Mouse (Mus musculus) MEL (cell line): ENCODE data around the gene Ddn. TPM values are rescaled to one million over a fixed set of nuclear protein-coding genes. Genes with fewer than 3 reads are reported as not detected.
"Not testable (repeated sequence)": the region's sequence is repeated elsewhere in the genome, so short reads cannot be mapped to it uniquely, and the experiment has no call there.

Experiments used
- DNase-seq: peaks from one replicate; pipeline ENCODE4 v3.0.0; 2011; ENCODE audit warnings: low read depth, low spot score
- H3K27ac ChIP-seq: 2 replicates; pipeline ENCODE4 v1.5.1; 2012; ENCODE audit warnings: low read depth, mild to moderate bottlenecking, control low read depth, low read length, moderate library complexity; ENCODE audit not compliant: control insufficient read depth
- H3K27me3 ChIP-seq, 2 experiments: fragments of 150-350 bp in 1 of 2; sonication (generic) in 1 of 2; 2 replicates each; pipeline ENCODE4 v1.6.1; 2012; ENCODE audit warnings: low read length in 2 of 2, mild to moderate bottlenecking in 2 of 2, improper control_type of control experiment in 1 of 2, moderate library complexity in 1 of 2; ENCODE audit not compliant: insufficient read depth in 2 of 2, control insufficient read depth in 1 of 2
- H3K36me3 ChIP-seq, 2 experiments: 2 replicates each; pipeline ENCODE4 v1.6.1; 2012 to 2014; ENCODE audit warnings: low read length in 2 of 2, improper control_type of control experiment in 1 of 2, inconsistent platforms in 1 of 2, mild to moderate bottlenecking in 1 of 2; ENCODE audit not compliant: insufficient read depth in 2 of 2, control insufficient read depth in 1 of 2
- H3K4me1 ChIP-seq, 2 experiments: fragments of 150-350 bp in 1 of 2; sonication (generic) in 1 of 2; 2 replicates each; pipeline ENCODE4 v1.6.1; 2012; ENCODE audit warnings: low read length in 2 of 2, improper control_type of control experiment in 1 of 2, mild to moderate bottlenecking in 1 of 2; ENCODE audit not compliant: insufficient read depth in 2 of 2, control insufficient read depth in 1 of 2
- H3K4me3 ChIP-seq, 2 experiments: fragments of 150-350 bp in 1 of 2; sonication (generic) in 1 of 2; 2 replicates each; pipeline ENCODE4 v1.5.1; 2012; ENCODE audit warnings: low read depth in 2 of 2, low read length in 2 of 2, mild to moderate bottlenecking in 2 of 2, moderate library complexity in 2 of 2, control low read depth in 1 of 2, improper control_type of control experiment in 1 of 2; ENCODE audit not compliant: control insufficient read depth in 1 of 2, insufficient read depth in 1 of 2
- H3K79me2 ChIP-seq: 2 replicates; pipeline ENCODE4 v1.6.1; 2012; ENCODE audit warnings: mild to moderate bottlenecking, low read length, moderate library complexity; ENCODE audit not compliant: control insufficient read depth, poor library complexity, insufficient read depth
- H3K9ac ChIP-seq: 2 replicates; pipeline ENCODE4 v1.6.1; 2012; ENCODE audit warnings: low read depth, mild to moderate bottlenecking, control low read depth, low read length, moderate library complexity; ENCODE audit not compliant: control insufficient read depth, poor library complexity, severe bottlenecking
- H3K9me3 ChIP-seq: fragments of 150-350 bp; sonication (generic); replicated peaks from 2 replicates; pipeline ENCODE4 v1.6.1; 2012; ENCODE audit warnings: mild to moderate bottlenecking, low read length, improper control_type of control experiment, moderate library complexity; ENCODE audit not compliant: insufficient read depth
- BHLHE40 ChIP-seq: IDR thresholded peaks from 2 replicates; pipeline ENCODE4 v1.6.1; 2012; ENCODE audit warnings: low read depth, mild to moderate bottlenecking, inconsistent platforms, low read length, improper control_type of control experiment, borderline replicate concordance
- CTCF ChIP-seq, 3 experiments: IDR thresholded peaks in 2 of 3; conservative IDR thresholded peaks in 1 of 3; 2 replicates each; pipeline ENCODE4 v1.5.1; 2011 to 2012; ENCODE audit warnings: low read length in 3 of 3, low read depth in 2 of 3, mild to moderate bottlenecking in 2 of 3, improper control_type of control experiment in 1 of 3, inconsistent platforms in 1 of 3, mixed read lengths in 1 of 3, moderate library complexity in 1 of 3; ENCODE audit not compliant: control insufficient read depth in 1 of 3, insufficient read depth in 1 of 3, poor library complexity in 1 of 3, severe bottlenecking in 1 of 3
- ELF1 ChIP-seq: IDR thresholded peaks from 2 replicates; pipeline ENCODE4 v1.6.1; 2014; ENCODE audit warnings: low read depth, mild to moderate bottlenecking, inconsistent platforms, low read length, improper control_type of control experiment, moderate library complexity
- ETS1 ChIP-seq: IDR thresholded peaks from 2 replicates; pipeline ENCODE4 v1.6.1; 2012; ENCODE audit warnings: low read depth, mild to moderate bottlenecking, inconsistent platforms, low read length, improper control_type of control experiment, moderate library complexity
- GABPA ChIP-seq: IDR thresholded peaks from 2 replicates; pipeline ENCODE4 v1.6.1; 2012; ENCODE audit warnings: low read depth, mild to moderate bottlenecking, inconsistent platforms, low read length, improper control_type of control experiment, moderate library complexity
- KAT2A ChIP-seq: conservative IDR thresholded peaks from 2 replicates; pipeline ENCODE4 v1.6.1; 2012; ENCODE audit warnings: low read depth, low read length, improper control_type of control experiment, inconsistent platforms
- MYC ChIP-seq: IDR thresholded peaks from 2 replicates; pipeline ENCODE4 v1.6.1; 2011; ENCODE audit warnings: low read depth, mild to moderate bottlenecking, low read length, improper control_type of control experiment, moderate library complexity
- POLR2A ChIP-seq, 2 experiments: IDR thresholded peaks; 2 replicates each; pipeline ENCODE4 v1.6.1; 2011 to 2012; ENCODE audit warnings: low read length in 2 of 2, mild to moderate bottlenecking in 2 of 2, control low read depth in 1 of 2, improper control_type of control experiment in 1 of 2, low read depth in 1 of 2, moderate library complexity in 1 of 2; ENCODE audit not compliant: control insufficient read depth in 1 of 2, insufficient read depth in 1 of 2, poor library complexity in 1 of 2
- POLR2AphosphoS2 ChIP-seq: IDR thresholded peaks from 2 replicates; pipeline ENCODE4 v1.6.1; 2011; ENCODE audit warnings: low read length, improper control_type of control experiment
- POLR2AphosphoS5 ChIP-seq: IDR thresholded peaks from 2 replicates; pipeline ENCODE4 v1.6.1; 2012; ENCODE audit warnings: low read depth, borderline replicate concordance, mild to moderate bottlenecking, inconsistent platforms, low read length, moderate library complexity, mixed read lengths
- RCOR1 ChIP-seq: IDR thresholded peaks from 2 replicates; pipeline ENCODE4 v1.6.1; 2012; ENCODE audit warnings: low read depth, mild to moderate bottlenecking, inconsistent platforms, low read length, improper control_type of control experiment
- ZNF384 ChIP-seq: IDR thresholded peaks from 2 replicates; pipeline ENCODE4 v1.6.1; 2012; ENCODE audit warnings: low read depth, mild to moderate bottlenecking, inconsistent platforms, low read length, improper control_type of control experiment
- polyA plus RNA-seq, 2 experiments: library from polyadenylated mRNA; stranded (reverse) in 1 of 2; unstranded in 1 of 2; fragments of >175 nt in 1 of 2; fragments of >200 nt in 1 of 2; gene quantifications; 2 replicates each; pipeline versions ENCODE4 v1.2.1 to v1.2.4; 2012; ENCODE audit warnings: low replicate concordance in 2 of 2, low read depth in 1 of 2; ENCODE audit not compliant: insufficient read length in 2 of 2, insufficient read depth in 1 of 2, missing spikeins in 1 of 2
- total RNA-seq: library from RNA; depleted of rRNA; stranded (reverse); fragments of 300-350 nt; gene quantifications from 2 replicates; pipeline ENCODE4 v1.2.3, GENCODE M21; 2012

Ddn gene
- total and polyA plus RNA-seq, 3 experiments = 4.0 to 4.2 TPM; not detected in 1

DNA sequence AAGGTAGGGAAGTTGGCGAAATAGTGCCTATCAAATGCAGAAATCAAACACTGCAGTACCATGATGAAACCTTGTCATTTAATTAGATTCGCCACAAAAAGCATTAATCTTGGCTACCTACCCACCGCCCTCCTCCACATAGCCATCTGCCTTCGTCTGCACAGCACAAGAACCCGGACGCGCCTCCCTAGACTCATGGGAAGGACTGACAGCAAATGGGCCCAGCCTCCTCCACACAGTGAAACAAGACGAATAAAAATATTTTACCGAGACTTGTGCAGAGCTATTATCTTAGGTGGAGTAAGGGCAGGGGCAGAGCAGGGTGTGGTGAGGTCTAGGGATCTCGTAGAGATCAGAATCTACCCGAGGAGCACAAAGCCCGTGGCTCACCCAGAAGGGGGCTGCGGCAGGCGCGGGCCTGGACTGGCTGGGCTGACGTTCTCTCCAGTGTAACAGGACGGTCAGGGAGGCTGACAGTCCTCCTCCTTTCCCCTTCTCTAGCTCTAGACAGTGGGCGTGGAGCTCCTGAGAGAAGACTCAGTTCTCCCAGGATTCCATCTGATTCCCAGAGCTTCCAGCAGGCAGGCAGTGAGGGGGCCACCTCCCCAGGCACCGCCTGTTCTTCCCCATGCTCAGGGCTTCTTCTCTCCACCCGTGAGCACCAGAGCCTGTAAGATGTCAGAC is 3.6 kb upstream of the Ddn start:
- H3K27me3 ChIP-seq = no peaks in the 10 kb centered on the region
- H3K27ac ChIP-seq = no peak overlapping the region
- peak in 1 of 2 experiments; percentile 45; a peak in 2 of 4 replicates for TF ChIP-seq POLR2A (IDR thresholded peaks at IDR 0.05; ENCODE audit: control insufficient read depth in 1 of 2, insufficient read depth in 1 of 2, low read depth in 1 of 2, low read length in 2 of 2, poor library complexity in 1 of 2)
- TF ChIP-seq RCOR1 = no peak
- DNase-seq = peak; percentile 33
- H3K79me2 ChIP-seq = peaks cover 7% of the 10 kb centered on the region
- peaks cover 0 to 5% of the 10 kb centered on the region in 2 experiments; a peak in 2 of 4 replicates for H3K36me3 ChIP-seq
- H3K4me1 ChIP-seq = 0 out of 4 replicates have a peak, but pooled peaks cover 0 to 7% of the 10 kb centered on the region in 2 experiments
- H3K9ac ChIP-seq = no peak overlapping the region
- H3K9me3 ChIP-seq = no peaks in the 10 kb centered on the region
- H3K4me3 ChIP-seq = no peak overlapping the region

DNA sequence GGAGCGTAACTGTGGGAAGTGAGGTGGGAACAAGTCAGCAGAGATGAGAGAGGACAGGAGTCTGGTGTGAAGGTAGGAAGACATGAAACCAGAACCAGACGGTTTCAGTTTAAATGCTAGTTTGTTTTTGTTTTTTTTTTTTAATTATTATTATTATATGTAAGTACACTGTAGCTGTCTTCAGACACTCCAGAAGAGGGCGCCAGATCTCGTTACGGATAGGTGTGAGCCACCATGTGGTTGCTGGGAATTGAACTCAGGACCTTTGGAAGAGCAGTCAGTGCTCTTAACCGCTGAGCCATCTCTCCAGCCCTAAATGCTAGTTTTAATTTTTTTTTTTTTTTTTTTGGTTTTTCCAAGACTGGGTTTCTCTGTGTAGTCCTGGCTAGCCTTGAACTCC is 922 bp upstream of the Ddn start:
- H3K36me3 ChIP-seq, H3K9ac ChIP-seq, H3K27me3 ChIP-seq, H3K4me1 ChIP-seq, H3K27ac ChIP-seq, H3K9me3 ChIP-seq, H3K4me3 ChIP-seq: not testable (repeated sequence)
- peak; percentile 13 to 45 (median 29); a peak in 3 of 6 replicates for TF ChIP-seq CTCF (IDR thresholded peaks at IDR 0.05 in 2 of 3, conservative IDR thresholded peaks at IDR 0.05 in 1 of 3; ENCODE audit: control insufficient read depth in 1 of 3, insufficient read depth in 1 of 3, low read depth in 2 of 3, low read length in 3 of 3, poor library complexity in 1 of 3, severe bottlenecking in 1 of 3)
- peak; percentile 59 for TF ChIP-seq MYC
- TF ChIP-seq ZNF384 = peak; percentile 74
- peak; percentile 42 for DNase-seq
- peaks cover 28% of the 10 kb centered on the region for H3K79me2 ChIP-seq

DNA sequence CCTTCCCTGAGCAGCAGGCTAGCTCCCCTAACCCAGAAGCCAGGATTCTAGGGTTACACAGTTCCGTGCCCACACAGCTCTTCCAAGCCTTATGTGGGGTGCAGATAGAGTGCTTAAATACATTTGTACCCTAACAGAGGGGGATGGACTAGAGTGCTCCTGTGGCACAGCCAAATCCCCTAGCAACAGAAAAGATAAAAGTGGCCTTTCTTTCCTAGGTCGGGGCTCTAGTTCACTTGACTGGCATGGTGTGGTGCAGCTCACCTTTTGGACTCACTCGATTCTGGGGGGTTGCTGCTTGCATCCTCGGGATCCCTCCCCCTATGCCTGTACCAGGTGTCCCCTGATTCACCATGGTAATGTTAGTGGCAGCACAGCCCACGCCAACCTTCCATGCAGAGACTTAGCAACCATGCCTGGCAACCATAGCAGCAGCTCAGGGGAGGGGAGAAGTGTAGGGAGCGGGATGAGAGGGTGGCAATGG is 597 bp downstream of the Ddn start:
- Histone ChIP-seq H3K79me2 (peaks cover 28% of the 10 kb centered on the region), H3K27me3 (no peaks in the 10 kb centered on the region), H3K36me3 (peaks cover 3% of the 10 kb centered on the region in 2 experiments), H3K4me3 (peak overlapping the region in 1 of 2 experiments; percentile 56; a peak in 2 of 4 replicates), H3K4me1 (peaks cover 1 to 13% of the 10 kb centered on the region in 2 experiments; a peak in 2 of 4 replicates), H3K9ac (peak overlapping the region; percentile 66), H3K27ac (no peak overlapping the region), H3K9me3 (no peaks in the 10 kb centered on the region)
- TF ChIP-seq POLR2A (IDR thresholded peaks at IDR 0.05; ENCODE audit: control insufficient read depth in 1 of 2, insufficient read depth in 1 of 2, low read depth in 1 of 2, low read length in 2 of 2, poor library complexity in 1 of 2) = no peak; a peak in 1 of 4 replicates
- no peak for TF ChIP-seq KAT2A
- TF ChIP-seq POLR2AphosphoS2 = no peak
- no peak for TF ChIP-seq ELF1
- no peak for TF ChIP-seq POLR2AphosphoS5
- TF ChIP-seq CTCF (IDR thresholded peaks at IDR 0.05 in 2 of 3, conservative IDR thresholded peaks at IDR 0.05 in 1 of 3; ENCODE audit: control insufficient read depth in 1 of 3, insufficient read depth in 1 of 3, low read depth in 2 of 3, low read length in 3 of 3, poor library complexity in 1 of 3, severe bottlenecking in 1 of 3) = no peak
- TF ChIP-seq GABPA = no peak
- TF ChIP-seq ETS1 = no peak
- no peak for TF ChIP-seq BHLHE40
- peak; percentile 14 for DNase-seq
